Mouse (Mus musculus): Measurements from ENCODE around the gene Atp12a.

GRCm38 (mm10) chr14:56365292-56365691 lies 424 bp downstream of the Atp12a start:
- TF ChIP-seq POLR2A (IDR thresholded peaks at IDR 0.05; ENCODE audit: control insufficient read depth, low read depth, low read length) (no peak), CTCF (IDR thresholded peaks at IDR 0.05; ENCODE audit: control insufficient read depth, insufficient read depth, insufficient replicate concordance, low read depth, low read length) (no peak)

Data from testis, adult 2 months (tissue).